Mouse (Mus musculus) naive thymus-derived CD4-positive, alpha-beta T cell, adult 2 months (primary cell): ENCODE results near the gene Ankrd45.
A peak's percentile ranks its signal among the peaks of the same experiment; 100 is the strongest.
"Not testable (repeated sequence)": the region's sequence is repeated elsewhere in the genome, so short reads cannot be mapped to it uniquely, and the experiment has no call there.

ENCODE experiments used
- DNase-seq: peaks from one replicate; pipeline ENCODE4 v3.0.0-alpha.2; 2011; ENCODE audit warnings: low read depth

The Ankrd45 gene

DNA sequence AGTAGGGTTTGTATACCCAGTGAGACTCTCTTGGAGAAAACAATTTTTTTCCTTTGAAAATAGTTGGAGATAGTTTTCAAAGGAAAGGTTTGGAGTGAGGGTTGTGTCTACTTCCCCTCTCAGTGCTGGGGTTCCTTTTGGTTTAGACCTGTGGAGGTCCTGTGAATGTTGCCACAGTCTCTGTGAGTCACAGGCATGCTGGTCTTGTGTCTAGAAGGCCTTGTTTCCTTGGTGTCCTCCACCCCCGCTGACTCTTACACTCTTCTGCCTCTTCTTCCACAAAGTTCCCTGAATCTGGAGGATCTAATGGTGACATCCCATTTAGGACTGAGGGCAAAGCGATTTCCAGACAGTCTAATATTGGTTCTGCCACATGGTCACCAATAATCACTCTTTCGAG, 42.9 kb downstream of the Ankrd45 start:
- no peak for DNase-seq

DNA sequence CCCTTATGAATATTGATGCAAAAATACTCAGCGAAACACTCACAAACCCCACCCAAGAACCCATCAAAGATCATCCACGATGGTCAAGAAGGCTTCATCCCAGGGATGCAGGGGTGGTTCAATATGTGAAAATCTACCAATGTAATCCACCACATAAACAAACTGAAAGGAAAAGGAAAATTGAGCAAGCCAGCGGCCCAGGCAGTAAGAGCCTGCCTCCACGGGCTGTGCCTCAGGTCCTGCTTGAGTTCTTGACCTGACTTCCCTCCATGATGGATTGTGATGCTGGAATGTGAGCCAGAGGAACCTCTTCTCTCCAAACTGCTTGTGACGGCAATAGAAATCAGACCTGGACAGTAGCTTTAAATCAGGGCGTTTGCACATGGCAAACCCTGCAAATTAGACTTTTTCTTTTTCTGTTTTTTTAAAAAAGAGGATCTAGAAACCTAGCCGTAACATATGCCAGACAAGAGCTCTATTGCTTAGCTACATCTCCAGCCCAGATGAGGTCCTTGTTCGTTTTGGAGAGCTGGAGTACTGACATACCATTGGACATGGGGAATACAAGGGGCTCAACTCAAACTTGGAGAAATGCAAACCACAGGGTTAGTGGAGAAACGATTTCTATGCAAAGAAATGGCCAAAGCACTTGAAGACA, 47.9 kb downstream of the Ankrd45 start:
- DNase-seq, result no peak

DNA sequence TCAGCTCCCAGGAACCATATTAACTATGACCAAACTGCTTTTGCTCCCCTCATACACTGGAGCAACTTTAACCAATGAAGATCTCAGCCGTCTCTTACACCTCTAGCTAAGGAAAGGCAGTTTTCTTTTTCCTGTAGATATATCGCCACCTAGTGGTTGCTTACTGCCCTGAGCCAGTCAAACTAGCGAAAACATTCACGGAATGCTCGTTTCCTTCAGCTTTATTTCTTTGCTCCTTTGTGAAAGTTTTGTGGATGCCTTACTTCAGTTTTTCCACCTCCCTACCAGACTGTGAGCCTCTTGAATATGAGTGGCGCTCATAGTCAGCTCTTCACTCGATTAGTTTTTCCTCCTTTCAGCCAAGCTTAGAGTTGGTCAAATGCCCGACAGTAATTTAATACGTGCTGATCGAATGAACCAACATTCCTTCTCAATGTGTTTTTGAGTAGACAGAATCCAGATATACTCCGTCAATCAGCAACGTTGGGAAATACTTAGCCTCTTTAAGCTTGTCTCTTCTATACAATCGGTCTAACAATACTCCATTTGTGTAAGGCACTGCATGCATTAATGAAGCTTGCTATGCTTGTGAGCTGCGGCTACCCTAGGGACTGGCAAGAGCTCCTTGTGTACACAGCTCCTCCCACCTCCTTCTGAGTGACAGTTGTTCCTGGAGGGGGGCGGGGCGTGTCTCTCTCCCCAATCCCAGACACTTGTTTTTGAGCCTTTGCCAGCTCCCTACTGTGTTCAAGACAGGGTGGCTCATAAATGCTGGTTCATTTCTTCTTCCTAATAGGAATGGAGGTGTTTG, 53.3 kb downstream of the Ankrd45 start:
- DNase-seq, result peak; percentile 80

DNA sequence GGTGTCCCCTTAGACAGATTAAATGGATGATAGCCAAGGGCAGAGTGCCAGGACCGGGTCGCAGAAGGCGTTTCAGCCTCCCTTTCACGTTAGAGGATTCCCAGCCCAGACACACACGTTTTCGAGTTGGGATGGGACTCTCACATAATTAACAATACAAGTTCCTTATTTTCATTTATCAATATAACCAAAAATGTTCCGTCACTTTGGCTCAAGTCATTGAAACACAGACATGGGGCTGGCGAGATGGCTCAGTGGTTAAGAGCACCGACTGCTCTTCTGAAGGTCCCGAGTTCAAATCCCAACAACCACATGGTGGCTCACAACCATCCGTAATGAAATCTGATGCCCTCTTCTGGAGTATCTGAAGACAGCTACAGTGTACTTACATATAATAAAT, 53.9 kb downstream of the Ankrd45 start:
- not testable (repeated sequence) for DNase-seq

DNA sequence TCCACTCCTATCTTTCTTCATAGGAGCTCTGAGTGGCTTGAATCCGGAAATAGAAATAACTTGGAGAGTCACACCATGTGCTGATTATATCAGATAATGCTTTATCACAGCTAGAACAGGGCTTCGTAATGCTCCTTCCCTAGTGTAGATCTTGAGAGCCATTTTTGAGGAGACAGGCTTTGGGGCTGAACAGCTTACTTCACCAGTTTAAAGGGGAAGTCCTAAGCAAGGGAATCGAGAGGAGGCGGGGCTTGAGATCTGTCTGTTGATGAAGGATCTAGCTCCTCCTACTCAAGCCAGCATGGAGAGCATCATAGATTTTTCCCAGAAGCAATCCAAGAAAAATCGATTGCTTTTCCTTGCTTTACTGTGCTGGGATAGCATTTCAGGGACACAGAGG, 57.4 kb downstream of the Ankrd45 start:
- no peak for DNase-seq

GRCm38 (mm10) chr1:161214465-161214864, 72.0 kb downstream of the Ankrd45 start:
- peak; percentile 77 for DNase-seq

DNA sequence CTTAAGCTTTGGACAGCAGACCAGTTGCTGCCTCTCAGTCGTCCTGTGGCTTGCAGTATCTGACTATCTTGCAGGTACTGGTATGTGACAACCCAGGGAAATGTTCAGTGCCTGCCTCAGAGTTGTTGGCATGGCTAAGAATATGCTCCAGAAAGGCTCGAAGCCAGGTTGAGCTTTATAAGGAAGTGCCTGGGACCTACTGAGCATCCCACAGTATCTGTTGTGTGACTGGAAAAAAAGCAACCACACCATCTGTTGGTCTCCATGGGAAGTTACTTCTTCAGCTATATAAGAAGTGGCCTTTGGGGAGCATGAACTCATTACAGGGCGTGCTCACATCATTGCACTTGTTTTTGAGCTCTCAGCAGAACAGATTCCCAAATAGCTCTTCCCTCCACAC, 77.3 kb downstream of the Ankrd45 start:
- no peak for DNase-seq
